Mouse (Mus musculus) C2C12 (cell line): ENCODE results near the gene Dnah8.

Experiments used
- CTCF ChIP-seq: IDR thresholded peaks from one replicate; pipeline ENCODE4 v1.5.1; 2011; ENCODE audit not compliant: control insufficient read depth, insufficient read depth, insufficient read length
- MYOG ChIP-seq: IDR thresholded peaks from one replicate; pipeline ENCODE4 v1.6.1; 2011; ENCODE audit not compliant: control insufficient read depth, insufficient read length; ENCODE audit errors: extremely low read depth

DNA sequence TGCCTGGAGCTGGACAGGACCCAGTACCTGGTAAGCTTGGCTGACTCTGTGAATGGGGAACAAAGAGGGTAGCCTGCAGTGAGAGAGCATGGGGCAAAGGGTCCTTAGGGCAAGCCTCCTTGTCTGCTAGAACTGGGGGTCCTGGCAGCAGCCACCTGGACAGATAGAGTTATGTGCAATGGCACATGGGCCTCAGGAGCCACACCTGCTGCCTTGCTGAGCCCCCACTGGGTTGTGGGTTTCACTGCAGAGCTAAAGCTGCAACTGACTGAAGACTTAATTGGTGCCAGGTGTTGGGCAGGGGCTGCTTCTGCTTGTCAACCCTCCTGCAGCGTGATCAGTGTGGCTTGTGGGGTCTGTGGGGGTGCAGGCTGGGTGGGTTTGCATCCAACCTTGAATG is 267.9 kb downstream of the Dnah8 start:
- TF ChIP-seq CTCF (no peak), MYOG (no peak)
